Mouse (Mus musculus) hindbrain, embryonic 13.5 days (tissue): ENCODE measurements at regions not wholly inside any gene's neighbourhood (a gene's known extent, or its start where the extent isn't known, plus 50 kb on each side); places are given as distances from the start of the nearest gene placed in this dataset.

Source experiments
- ATAC-seq: fragments of 200-750 bp; cut with Nextera tagmentation; 2 replicates; pipeline ENCODE4 v1.8.0; 2017; ENCODE audit warnings: moderate TSS enrichment; ENCODE audit not compliant: low FRiP score
- H3K27ac ChIP-seq: fragments of 300-500 bp; sonication (generic); 2 replicates; pipeline ENCODE4 v1.5.1; 2015; ENCODE audit warnings: inconsistent platforms, mild to moderate bottlenecking, moderate library complexity
- H3K27me3 ChIP-seq: fragments of 300-500 bp; sonication (generic); 2 replicates; pipeline ENCODE4 v1.6.1; 2015; ENCODE audit warnings: mild to moderate bottlenecking, inconsistent platforms
- H3K36me3 ChIP-seq: fragments of 300-500 bp; sonication (generic); 2 replicates; pipeline ENCODE4 v1.6.1; 2015; ENCODE audit warnings: mild to moderate bottlenecking, inconsistent platforms
- H3K4me1 ChIP-seq: fragments of 300-500 bp; sonication (generic); replicated peaks from 2 replicates; pipeline ENCODE4 v1.6.1; 2015; ENCODE audit warnings: inconsistent platforms
- H3K4me2 ChIP-seq: fragments of 300-500 bp; sonication (generic); 2 replicates; pipeline ENCODE4 v1.6.1; 2015; ENCODE audit warnings: inconsistent platforms, mild to moderate bottlenecking, moderate library complexity
- H3K4me3 ChIP-seq: fragments of 300-500 bp; sonication (generic); 2 replicates; pipeline ENCODE4 v1.5.1; 2015; ENCODE audit warnings: mild to moderate bottlenecking, inconsistent platforms
- H3K9ac ChIP-seq: fragments of 300-500 bp; sonication (generic); 2 replicates; pipeline ENCODE4 v1.6.1; 2015; ENCODE audit warnings: mild to moderate bottlenecking, inconsistent platforms
- H3K9me3 ChIP-seq: fragments of 300-500 bp; sonication (generic); 2 replicates; pipeline ENCODE4 v1.6.1; 2016; ENCODE audit warnings: inconsistent platforms
- WGBS: fragments of 180-500 bp; shearing (Covaris S2); methylation state at CpG from one replicate; pipeline ENCODE4 v1.1.7; 2015; 5-methylcytosine and 5-hydroxymethylcytosine counted together

GRCm38 (mm10) chr1:184260722-184261384 is 226.8 kb upstream of the 1700056E22Rik start:
- H3K27ac ChIP-seq = no peak overlapping the region
- 84% methylated on average over 6 of the region's 6 CpGs for WGBS
- H3K4me3 ChIP-seq = no peak overlapping the region

GRCm38 (mm10) chr1:184259853-184260252 is 225.8 kb upstream of the 1700056E22Rik start:
- H3K27ac ChIP-seq = no peak overlapping the region
- WGBS = 85% methylated on average over 9 of the region's 9 CpGs
- ATAC-seq = no peak

More at GRCm38 (mm10) chr1:184260722-184261384, 226.8 kb upstream of the 1700056E22Rik start:
- H3K9me3 ChIP-seq = no peaks in the 10 kb centered on the region
- no peak overlapping the region for H3K4me2 ChIP-seq
- ATAC-seq = no peak
- no peak overlapping the region for H3K9ac ChIP-seq
- H3K27me3 ChIP-seq = no peaks in the 10 kb centered on the region
- no peaks in the 10 kb centered on the region; the same call in none of the 2 replicates for H3K4me1 ChIP-seq
- no peaks in the 10 kb centered on the region for H3K36me3 ChIP-seq

GRCm38 (mm10) chr1:184257356-184257755 is 223.3 kb upstream of the 1700056E22Rik start:
- Histone ChIP-seq H3K4me1 (no peaks in the 10 kb centered on the region; the same call in none of the 2 replicates), H3K27ac (no peak overlapping the region), H3K36me3 (no peaks in the 10 kb centered on the region), H3K27me3 (no peaks in the 10 kb centered on the region), H3K9me3 (no peaks in the 10 kb centered on the region), H3K4me2 (no peak overlapping the region), H3K9ac (no peak overlapping the region), H3K4me3 (no peak overlapping the region)
- ATAC-seq = no peak
- WGBS = 90% methylated on average over 6 of the region's 6 CpGs

More at GRCm38 (mm10) chr1:184259853-184260252, 225.8 kb upstream of the 1700056E22Rik start:
- H3K4me3 ChIP-seq = no peak overlapping the region
- no peaks in the 10 kb centered on the region for H3K27me3 ChIP-seq
- H3K36me3 ChIP-seq = no peaks in the 10 kb centered on the region
- no peak overlapping the region for H3K9ac ChIP-seq
- H3K4me1 ChIP-seq = no peaks in the 10 kb centered on the region; the same call in none of the 2 replicates
- no peaks in the 10 kb centered on the region for H3K9me3 ChIP-seq
- H3K4me2 ChIP-seq = no peak overlapping the region

- no peak overlapping the region for H3K9ac ChIP-seq
- H3K36me3 ChIP-seq = no peaks in the 10 kb centered on the region
- 85% methylated on average over 4 of the region's 4 CpGs for WGBS
- no peak for ATAC-seq
- no peaks in the 10 kb centered on the region for H3K4me1 ChIP-seq
- no peaks in the 10 kb centered on the region for H3K9me3 ChIP-seq
- no peaks in the 10 kb centered on the region for H3K27me3 ChIP-seq
- no peak overlapping the region for H3K4me3 ChIP-seq
- no peak overlapping the region for H3K27ac ChIP-seq
- no peak overlapping the region for H3K4me2 ChIP-seq
Observed at GRCm38 (mm10) chr1:184254951-184255350, 220.8 kb upstream of the 1700056E22Rik start.

GRCm38 (mm10) chr1:184244730-184245488 is 210.8 kb upstream of the 1700056E22Rik start:
- Histone ChIP-seq H3K27me3 (no peaks in the 10 kb centered on the region), H3K4me3 (no peak overlapping the region), H3K27ac (no peak overlapping the region), H3K9me3 (no peaks in the 10 kb centered on the region; the same call in 1 of the 2 replicates), H3K4me1 (no peaks in the 10 kb centered on the region), H3K36me3 (no peaks in the 10 kb centered on the region), H3K9ac (no peak overlapping the region), H3K4me2 (no peak overlapping the region)
- ATAC-seq = no peak
- 74% methylated on average over 23 of the region's 23 CpGs for WGBS

- Histone ChIP-seq H3K4me3 (no peak overlapping the region), H3K4me1 (no peaks in the 10 kb centered on the region), H3K4me2 (no peak overlapping the region), H3K9ac (no peak overlapping the region), H3K27me3 (no peaks in the 10 kb centered on the region), H3K9me3 (no peaks in the 10 kb centered on the region; the same call in 1 of the 2 replicates), H3K27ac (no peak overlapping the region), H3K36me3 (no peaks in the 10 kb centered on the region)
- ATAC-seq = no peak
- 82% methylated on average over 9 of the region's 9 CpGs for WGBS
Observed at GRCm38 (mm10) chr1:184244296-184244695, 210.2 kb upstream of the 1700056E22Rik start.

GRCm38 (mm10) chr1:184241846-184242245 is 207.7 kb upstream of the 1700056E22Rik start:
- H3K27ac ChIP-seq = no peak overlapping the region
- no peak for ATAC-seq
- H3K36me3 ChIP-seq = no peaks in the 10 kb centered on the region
- no peak overlapping the region for H3K4me3 ChIP-seq
- no peak overlapping the region for H3K4me2 ChIP-seq
- no peaks in the 10 kb centered on the region; the same call in 1 of the 2 replicates for H3K9me3 ChIP-seq
- H3K4me1 ChIP-seq = no peaks in the 10 kb centered on the region
- no peaks in the 10 kb centered on the region for H3K27me3 ChIP-seq
- 72% methylated on average over 4 of the region's 4 CpGs for WGBS
- no peak overlapping the region for H3K9ac ChIP-seq

- Histone ChIP-seq H3K27ac (peak overlapping the region; percentile 62), H3K9me3 (no peaks in the 10 kb centered on the region), H3K4me2 (peak overlapping the region; percentile 51), H3K4me1 (peaks cover 14% of the 10 kb centered on the region), H3K36me3 (no peaks in the 10 kb centered on the region), H3K4me3 (peak overlapping the region; percentile 23), H3K9ac (peak overlapping the region; percentile 65), H3K27me3 (no peaks in the 10 kb centered on the region)
- peak; percentile 70; the same call in 1 of the 2 replicates for ATAC-seq
- WGBS = 18% methylated on average over 25 of the region's 25 CpGs
Observed at GRCm38 (mm10) chr1:184235131-184235983, 201.3 kb upstream of the 1700056E22Rik start.

- Histone ChIP-seq H3K9ac (no peak overlapping the region), H3K27me3 (no peaks in the 10 kb centered on the region), H3K27ac (0 out of 2 replicates have a peak overlapping the region, but pooled peaks have one; percentile 41), H3K4me3 (no peak overlapping the region), H3K4me1 (peaks cover 14% of the 10 kb centered on the region), H3K4me2 (no peak overlapping the region), H3K9me3 (no peaks in the 10 kb centered on the region), H3K36me3 (no peaks in the 10 kb centered on the region)
- ATAC-seq = 0 out of 2 replicates have a peak, but pooled peaks have one; percentile 50
- 42% methylated on average over 8 of the region's 8 CpGs for WGBS
Observed at GRCm38 (mm10) chr1:184234320-184234988, 200.4 kb upstream of the 1700056E22Rik start.

GRCm38 (mm10) chr1:184233741-184234255 is 199.7 kb upstream of the 1700056E22Rik start:
- Histone ChIP-seq H3K9me3 (no peaks in the 10 kb centered on the region), H3K4me2 (no peak overlapping the region), H3K27me3 (no peaks in the 10 kb centered on the region), H3K4me1 (peaks cover 14% of the 10 kb centered on the region), H3K27ac (no peak overlapping the region), H3K9ac (no peak overlapping the region), H3K4me3 (no peak overlapping the region), H3K36me3 (no peaks in the 10 kb centered on the region)
- WGBS = 51% methylated on average over 5 of the region's 5 CpGs
- no peak for ATAC-seq

- Histone ChIP-seq H3K9ac (no peak overlapping the region), H3K4me2 (no peak overlapping the region), H3K27ac (no peak overlapping the region), H3K4me3 (no peak overlapping the region), H3K36me3 (no peaks in the 10 kb centered on the region), H3K4me1 (no peaks in the 10 kb centered on the region), H3K27me3 (no peaks in the 10 kb centered on the region), H3K9me3 (no peaks in the 10 kb centered on the region)
- no peak for ATAC-seq
- WGBS = 55% methylated on average over 2 of the region's 2 CpGs
Observed at GRCm38 (mm10) chr1:184222326-184222725, 188.2 kb upstream of the 1700056E22Rik start.
